Comparison of ENCODE assay signal across 22 mouse cellular contexts in the genomic region with DNA sequence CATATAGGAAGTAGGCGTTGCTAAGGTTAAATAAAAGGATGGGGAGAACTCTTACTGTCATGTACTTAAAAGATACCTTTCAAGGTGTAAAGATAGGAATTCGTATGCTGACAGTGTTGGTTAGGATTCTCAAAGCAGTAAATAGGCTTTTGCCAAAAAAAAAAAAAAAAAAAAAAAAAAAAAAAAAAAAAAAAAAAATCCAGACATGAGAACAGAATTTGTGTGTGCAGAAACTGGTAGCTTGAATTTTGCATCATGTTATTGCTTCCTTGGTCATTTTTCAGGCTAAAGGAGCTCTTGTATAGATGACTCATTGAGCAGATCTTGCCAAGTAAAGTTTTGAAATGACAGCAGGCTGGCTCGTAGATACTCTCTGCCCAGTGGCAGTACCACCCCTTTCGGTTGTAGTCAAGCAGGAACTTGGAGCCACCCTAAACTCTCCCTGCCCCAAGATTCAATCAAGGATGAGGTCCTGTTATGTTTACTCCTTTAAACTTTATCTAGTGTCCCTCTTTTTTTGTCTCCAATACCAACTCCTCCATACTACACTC. TPM values are rescaled to one million over a fixed set of nuclear protein-coding genes. Genes with fewer than 3 reads are reported as not detected.
A peak's percentile ranks its signal among the peaks of the same experiment; 100 is the strongest.
DNase-seq lines count a peak whose midpoint lies in the region; ATAC-seq and TF ChIP-seq lines count a peak whose summit lies in the region.
"Had no signal": no experiment of that assay in that cellular context is flagged by ENCODE, and none has a peak within 500 bp of the region (broad histone marks: within the 10 kb centered on the region; RNA-seq: fewer than 3 reads in every experiment).

No protein-coding gene starts in this region.

- no peak overlapping the region for H3K27ac ChIP-seq in hindbrain, embryonic 16.5 days (ENCODE audit: low read depth, low read length)
- H3K27ac ChIP-seq in stomach, postnatal 0 days (replicated peaks): no peak overlapping the region
- H3K27ac ChIP-seq: embryonic facial prominence, embryonic 13.5 days; heart, adult 2 months; heart, embryonic 15.5 days; hindbrain, embryonic 14.5 days had no signal

- ATAC-seq in hindbrain, embryonic 16.5 days: no peak
- ATAC-seq in stomach, postnatal 0 days (ENCODE audit: low FRiP score, low TSS enrichment): no peak
- ATAC-seq: CD4-positive, CD25-positive, alpha-beta regulatory T cell, adult 4 months; forebrain, embryonic 16.5 days had no signal

- TF ChIP-seq CTCF in stomach, postnatal 0 days (IDR thresholded peaks at IDR 0.05; ENCODE audit: low read depth): no peak

- no peaks in the 10 kb centered on the region for H3K27me3 ChIP-seq in hindbrain, embryonic 16.5 days (replicated peaks; ENCODE audit: control insufficient read depth, insufficient read depth, low read length)
- no peaks in the 10 kb centered on the region for H3K27me3 ChIP-seq in stomach, postnatal 0 days (ENCODE audit: control insufficient read depth, insufficient read depth, low read length)
- H3K27me3 ChIP-seq: embryonic facial prominence, embryonic 13.5 days; heart, embryonic 15.5 days had no signal

- no peaks in the 10 kb centered on the region for H3K4me1 ChIP-seq in hindbrain, embryonic 16.5 days (ENCODE audit: control insufficient read depth, insufficient read depth, low read depth, low read length)
- no peaks in the 10 kb centered on the region for H3K4me1 ChIP-seq in stomach, postnatal 0 days (replicated peaks; ENCODE audit: control insufficient read depth, insufficient read depth)
- H3K4me1 ChIP-seq: embryonic facial prominence, embryonic 13.5 days had no signal

- H3K4me3 ChIP-seq in hindbrain, embryonic 16.5 days (ENCODE audit: low read length): no peak overlapping the region
- H3K4me3 ChIP-seq in stomach, postnatal 0 days (ENCODE audit: low read depth, low read length): no peak overlapping the region
- H3K4me3 ChIP-seq: embryonic facial prominence, embryonic 13.5 days; heart, adult 2 months; heart, embryonic 15.5 days had no signal

- WGBS in hindbrain, embryonic 16.5 days: 79% methylated on average over 4 of the region's 4 CpGs
- 70% methylated on average over 4 of the region's 4 CpGs for WGBS in stomach, postnatal 0 days

- no peak overlapping the region for H3K4me2 ChIP-seq in hindbrain, embryonic 16.5 days (ENCODE audit: low read length)
- no peak overlapping the region for H3K4me2 ChIP-seq in stomach, postnatal 0 days (replicated peaks; ENCODE audit: low read depth)
- H3K4me2 ChIP-seq: embryonic facial prominence, embryonic 13.5 days; heart, embryonic 11.5 days; heart, embryonic 15.5 days; hindbrain, embryonic 14.5 days had no signal

- no peak overlapping the region for H3K9ac ChIP-seq in hindbrain, embryonic 16.5 days (ENCODE audit: low read depth, low read length)
- H3K9ac ChIP-seq in stomach, postnatal 0 days (ENCODE audit: low read length): no peak overlapping the region
- H3K9ac ChIP-seq: embryonic facial prominence, embryonic 13.5 days; heart, embryonic 15.5 days; hindbrain, embryonic 14.5 days had no signal

- H3K9me3 ChIP-seq in hindbrain, embryonic 16.5 days (ENCODE audit: control insufficient read depth, low read length): no peaks in the 10 kb centered on the region
- H3K9me3 ChIP-seq in stomach, postnatal 0 days (ENCODE audit: control insufficient read depth, low read length): no peaks in the 10 kb centered on the region
- H3K9me3 ChIP-seq: embryonic facial prominence, embryonic 13.5 days; heart, embryonic 15.5 days had no signal

- H3K36me3 ChIP-seq in hindbrain, embryonic 16.5 days (ENCODE audit: control insufficient read depth, insufficient read depth, low read length): no peaks in the 10 kb centered on the region
- no peaks in the 10 kb centered on the region for H3K36me3 ChIP-seq in stomach, postnatal 0 days (ENCODE audit: control insufficient read depth, insufficient read depth, low read length)
- H3K36me3 ChIP-seq: embryonic facial prominence, embryonic 13.5 days; heart, embryonic 15.5 days had no signal

- TF ChIP-seq EP300 in stomach, postnatal 0 days (optimal IDR thresholded peaks at IDR 0.05): no peak

- DNase-seq in adrenal gland, postnatal 14 days: peak; percentile 20
- no peak for DNase-seq in adrenal gland, adult 8-10 months
- DNase-seq in 416B (ENCODE audit: low read depth): peak; percentile 78
- peak; percentile 19 for DNase-seq in NIH3T3 (ENCODE audit: low read depth)
- peak; percentile 54 for DNase-seq in induced T-regulatory cell, adult 2 months (ENCODE audit: low read depth)
- DNase-seq in right cerebral cortex, adult 2 months (ENCODE audit: low spot score in 2 of 2): no peak
- DNase-seq in stomach, postnatal 0 days (ENCODE audit: low spot score): no peak
- DNase-seq: cerebellum, adult 18-20 months; cerebellum, adult 9-11 months; cerebellum, postnatal 36 days; gastrocnemius, postnatal 10 days; heart, adult 2 months; heart, postnatal 14 days; kidney, adult 11 months; kidney, adult 9 months had no signal

RNA-seq across cellular contexts. Expression of a gene that starts 11.9 kb away (rescaled TPM):
- 2.2 and 2.5 TPM in 2 replicates for total RNA-seq in adrenal gland, postnatal 14 days (2021)
- not detected for total RNA-seq in adrenal gland, adult 8-10 months (2022)
- 2.4 and 2.5 TPM in 2 replicates for polyA plus RNA-seq in hindbrain, embryonic 16.5 days (2015; fragmentation: Nextera tagmentation; extraction: Ambion mirVana)
- 2.0 and 2.1 TPM in 2 replicates for polyA plus RNA-seq in stomach, postnatal 0 days (2015; fragmentation: Nextera tagmentation; extraction: Ambion mirVana)
- total RNA-seq: heart, adult 2 months had no signal

Comparison
In these comparisons a context has a peak if more than half of its experiments do, and no peak if none do; other contexts are left out.
1. DNase-seq: peak in adrenal gland, postnatal 14 days (single experiment), 416B (single experiment), NIH3T3 (single experiment) and induced T-regulatory cell, adult 2 months (single experiment); none in adrenal gland, adult 8-10 months (single experiment), right cerebral cortex, adult 2 months (0 of 2) and stomach, postnatal 0 days (single experiment).